Mouse (Mus musculus): ENCODE measurements around the gene Dock11. TPM values are rescaled to one million over a fixed set of nuclear protein-coding genes. Genes with fewer than 3 reads are reported as not detected.

Gene Dock11
- polyA plus RNA-seq, 1 experiment, result not detected

GRCm38 (mm10) chrX:36047451-36047850, 158.8 kb downstream of the Dock11 start:
- TF ChIP-seq GATA1 (IDR thresholded peaks at IDR 0.05; ENCODE audit: low read length) (no peak), TAL1 (IDR thresholded peaks at IDR 0.05; ENCODE audit: low read length) (no peak)
- H3K36me3 ChIP-seq (ENCODE audit: control insufficient read depth), result no peaks in the 10 kb centered on the region
- no peaks in the 10 kb centered on the region for H3K9me3 ChIP-seq (ENCODE audit: control insufficient read depth, low read length)
- H3K4me1 ChIP-seq (ENCODE audit: control insufficient read depth), result no peaks in the 10 kb centered on the region
- H3K27me3 ChIP-seq (ENCODE audit: control insufficient read depth), result no peaks in the 10 kb centered on the region
- H3K4me3 ChIP-seq (replicated peaks), result no peak overlapping the region

GRCm38 (mm10) chrX:36050312-36050711, 161.7 kb downstream of the Dock11 start:
- H3K27me3 ChIP-seq (ENCODE audit: control insufficient read depth), result no peaks in the 10 kb centered on the region
- no peak overlapping the region for H3K4me3 ChIP-seq (replicated peaks)
- TF ChIP-seq TAL1 (IDR thresholded peaks at IDR 0.05; ENCODE audit: low read length) (no peak), GATA1 (IDR thresholded peaks at IDR 0.05; ENCODE audit: low read length) (no peak)
- no peaks in the 10 kb centered on the region for H3K36me3 ChIP-seq (ENCODE audit: control insufficient read depth)
- no peaks in the 10 kb centered on the region for H3K4me1 ChIP-seq (ENCODE audit: control insufficient read depth)
- no peaks in the 10 kb centered on the region for H3K9me3 ChIP-seq (ENCODE audit: control insufficient read depth, low read length)

- Histone ChIP-seq H3K27me3 (ENCODE audit: control insufficient read depth) (no peaks in the 10 kb centered on the region), H3K4me1 (ENCODE audit: control insufficient read depth) (no peaks in the 10 kb centered on the region), H3K36me3 (ENCODE audit: control insufficient read depth) (no peaks in the 10 kb centered on the region), H3K9me3 (ENCODE audit: control insufficient read depth, low read length) (no peaks in the 10 kb centered on the region), H3K4me3 (replicated peaks) (no peak overlapping the region)
- TF ChIP-seq TAL1 (IDR thresholded peaks at IDR 0.05; ENCODE audit: low read length) (no peak), GATA1 (IDR thresholded peaks at IDR 0.05; ENCODE audit: low read length) (no peak)
Measured at GRCm38 (mm10) chrX:36073997-36074396, 185.4 kb downstream of the Dock11 start.

GRCm38 (mm10) chrX:36077164-36077563, 188.5 kb downstream of the Dock11 start:
- Histone ChIP-seq H3K4me3 (replicated peaks) (no peak overlapping the region), H3K9me3 (ENCODE audit: control insufficient read depth, low read length) (no peaks in the 10 kb centered on the region), H3K4me1 (ENCODE audit: control insufficient read depth) (no peaks in the 10 kb centered on the region), H3K27me3 (ENCODE audit: control insufficient read depth) (no peaks in the 10 kb centered on the region), H3K36me3 (ENCODE audit: control insufficient read depth) (no peaks in the 10 kb centered on the region)
- TF ChIP-seq TAL1 (IDR thresholded peaks at IDR 0.05; ENCODE audit: low read length), result no peak
- no peak for TF ChIP-seq GATA1 (IDR thresholded peaks at IDR 0.05; ENCODE audit: low read length)

GRCm38 (mm10) chrX:36082917-36083316, 194.3 kb downstream of the Dock11 start:
- Histone ChIP-seq H3K4me1 (ENCODE audit: control insufficient read depth) (no peaks in the 10 kb centered on the region), H3K36me3 (ENCODE audit: control insufficient read depth) (no peaks in the 10 kb centered on the region), H3K27me3 (ENCODE audit: control insufficient read depth) (no peaks in the 10 kb centered on the region), H3K4me3 (replicated peaks) (no peak overlapping the region), H3K9me3 (ENCODE audit: control insufficient read depth, low read length) (no peaks in the 10 kb centered on the region)
- TF ChIP-seq TAL1 (IDR thresholded peaks at IDR 0.05; ENCODE audit: low read length) (no peak), GATA1 (IDR thresholded peaks at IDR 0.05; ENCODE audit: low read length) (no peak)

GRCm38 (mm10) chrX:36088464-36089256, 200.0 kb downstream of the Dock11 start:
- Histone ChIP-seq H3K4me3 (replicated peaks) (no peak overlapping the region), H3K9me3 (ENCODE audit: control insufficient read depth, low read length) (no peaks in the 10 kb centered on the region), H3K27me3 (ENCODE audit: control insufficient read depth) (no peaks in the 10 kb centered on the region), H3K4me1 (ENCODE audit: control insufficient read depth) (no peaks in the 10 kb centered on the region), H3K36me3 (ENCODE audit: control insufficient read depth) (no peaks in the 10 kb centered on the region)
- no peak for TF ChIP-seq TAL1 (IDR thresholded peaks at IDR 0.05; ENCODE audit: low read length)
- TF ChIP-seq GATA1 (IDR thresholded peaks at IDR 0.05; ENCODE audit: low read length), result no peak

- Histone ChIP-seq H3K4me1 (ENCODE audit: control insufficient read depth) (no peaks in the 10 kb centered on the region), H3K27me3 (ENCODE audit: control insufficient read depth) (no peaks in the 10 kb centered on the region), H3K9me3 (ENCODE audit: control insufficient read depth, low read length) (no peaks in the 10 kb centered on the region), H3K36me3 (ENCODE audit: control insufficient read depth) (no peaks in the 10 kb centered on the region), H3K4me3 (replicated peaks) (no peak overlapping the region)
- TF ChIP-seq TAL1 (IDR thresholded peaks at IDR 0.05; ENCODE audit: low read length) (no peak), GATA1 (IDR thresholded peaks at IDR 0.05; ENCODE audit: low read length) (no peak)
Measured at GRCm38 (mm10) chrX:36100883-36101282, 212.3 kb downstream of the Dock11 start.

GRCm38 (mm10) chrX:36101318-36101717, 212.7 kb downstream of the Dock11 start:
- TF ChIP-seq GATA1 (IDR thresholded peaks at IDR 0.05; ENCODE audit: low read length), result no peak
- no peak for TF ChIP-seq TAL1 (IDR thresholded peaks at IDR 0.05; ENCODE audit: low read length)
- Histone ChIP-seq H3K27me3 (ENCODE audit: control insufficient read depth) (no peaks in the 10 kb centered on the region), H3K36me3 (ENCODE audit: control insufficient read depth) (no peaks in the 10 kb centered on the region), H3K9me3 (ENCODE audit: control insufficient read depth, low read length) (no peaks in the 10 kb centered on the region), H3K4me1 (ENCODE audit: control insufficient read depth) (no peaks in the 10 kb centered on the region), H3K4me3 (replicated peaks) (no peak overlapping the region)

GRCm38 (mm10) chrX:36108601-36109000, 220.0 kb downstream of the Dock11 start:
- TF ChIP-seq GATA1 (IDR thresholded peaks at IDR 0.05; ENCODE audit: low read length), result no peak
- TF ChIP-seq TAL1 (IDR thresholded peaks at IDR 0.05; ENCODE audit: low read length), result no peak
- H3K4me3 ChIP-seq (replicated peaks), result no peak overlapping the region
- H3K27me3 ChIP-seq (ENCODE audit: control insufficient read depth), result peaks cover 11% of the 10 kb centered on the region
- no peaks in the 10 kb centered on the region for H3K36me3 ChIP-seq (ENCODE audit: control insufficient read depth)
- H3K9me3 ChIP-seq (ENCODE audit: control insufficient read depth, low read length), result no peaks in the 10 kb centered on the region
- H3K4me1 ChIP-seq (ENCODE audit: control insufficient read depth), result no peaks in the 10 kb centered on the region
